Mouse (Mus musculus) erythroblast, embryonic 14.5 days (primary cell): ENCODE results near the gene 2610002M06Rik. TPM values are rescaled to one million over a fixed set of nuclear protein-coding genes. Genes with fewer than 3 reads are reported as not detected.

ENCODE experiments used
- H3K27me3 ChIP-seq: 2 replicates; pipeline ENCODE4 v1.6.1; 2012; ENCODE audit warnings: inconsistent platforms; ENCODE audit not compliant: control insufficient read depth
- H3K36me3 ChIP-seq: 2 replicates; pipeline ENCODE4 v1.6.1; 2012; ENCODE audit warnings: mild to moderate bottlenecking, inconsistent platforms; ENCODE audit not compliant: control insufficient read depth
- H3K4me1 ChIP-seq: 2 replicates; pipeline ENCODE4 v1.6.1; 2012; ENCODE audit warnings: inconsistent platforms; ENCODE audit not compliant: control insufficient read depth
- H3K4me3 ChIP-seq: replicated peaks from 2 replicates; pipeline ENCODE3; 2012; ENCODE audit warnings: moderate library complexity, mild to moderate bottlenecking, inconsistent platforms
- H3K9me3 ChIP-seq: 2 replicates; pipeline ENCODE4 v1.6.1; 2012; ENCODE audit warnings: low read length, inconsistent platforms, mixed read lengths; ENCODE audit not compliant: control insufficient read depth
- GATA1 ChIP-seq: IDR thresholded peaks from 2 replicates; pipeline ENCODE4 v1.6.1; 2012; ENCODE audit warnings: low read length, inconsistent platforms, mixed read lengths
- TAL1 ChIP-seq: IDR thresholded peaks from 3 replicates; pipeline ENCODE4 v1.6.1; 2012; ENCODE audit warnings: low read length, inconsistent platforms, mixed read lengths
- polyA plus RNA-seq: library from polyadenylated mRNA; stranded (reverse); fragments of >175 nt; gene quantifications from 2 replicates; pipeline ENCODE4 v1.2.3, GENCODE M21; 2012

2610002M06Rik gene
- polyA plus RNA-seq, 1 experiment = 0.26 TPM

DNA sequence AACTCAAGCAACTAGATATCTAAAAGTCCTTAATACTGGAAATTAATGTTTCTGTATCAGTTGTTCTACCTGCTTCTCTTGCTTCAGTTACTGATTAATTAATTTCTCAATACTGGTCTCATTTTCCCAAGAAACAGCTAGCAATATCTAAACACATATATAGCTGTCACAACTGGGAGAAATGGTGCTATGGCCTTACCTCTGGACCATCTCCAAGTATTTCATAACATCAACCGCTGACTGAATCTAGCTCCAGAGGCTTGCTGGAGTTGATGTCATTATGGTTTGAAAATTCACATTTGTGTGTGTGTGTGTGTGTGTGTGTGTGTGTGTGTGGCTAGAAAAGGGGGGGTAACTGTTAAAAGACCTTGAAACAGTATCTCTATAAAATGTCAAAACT lies 26.0 kb downstream of the 2610002M06Rik start:
- Histone ChIP-seq H3K36me3 (peaks cover 8% of the 10 kb centered on the region), H3K27me3 (no peaks in the 10 kb centered on the region), H3K4me3 (no peak overlapping the region), H3K9me3 (no peaks in the 10 kb centered on the region), H3K4me1 (peaks cover 4% of the 10 kb centered on the region)
- TF ChIP-seq GATA1 (no peak), TAL1 (no peak)

- no peak for TF ChIP-seq GATA1
- TF ChIP-seq TAL1 = no peak
- no peaks in the 10 kb centered on the region for H3K4me1 ChIP-seq
- no peaks in the 10 kb centered on the region for H3K9me3 ChIP-seq
- no peaks in the 10 kb centered on the region for H3K36me3 ChIP-seq
- H3K4me3 ChIP-seq = no peak overlapping the region
- H3K27me3 ChIP-seq = no peaks in the 10 kb centered on the region
Observed at GRCm38 (mm10) chrX:107767896-107768295, 48.2 kb downstream of the 2610002M06Rik start.

Other genes starting within 250 kb of the 2610002M06Rik start
- not detected in 2 replicates for gene Tbx22, start 148.4 kb downstream of the 2610002M06Rik start, polyA plus RNA-seq
- gene Tent5d, start 23.7 kb downstream of the 2610002M06Rik start, polyA plus RNA-seq = not detected in 2 replicates
- gene Gm732, start 132.1 kb upstream of the 2610002M06Rik start, polyA plus RNA-seq = not detected in 2 replicates